Mouse (Mus musculus) midbrain, embryonic 13.5 days (tissue): ENCODE results near the gene Cd160. TPM values are rescaled to one million over a fixed set of nuclear protein-coding genes. Genes with fewer than 3 reads are reported as not detected.

Experiments used
- ATAC-seq: fragments of 200-750 bp; cut with Nextera tagmentation; 2 replicates; pipeline ENCODE4 v1.8.0; 2017; ENCODE audit warnings: mild to moderate bottlenecking, moderate TSS enrichment, moderate library complexity
- H3K27ac ChIP-seq: fragments of 300-500 bp; sonication (generic); 2 replicates; pipeline ENCODE4 v1.5.1; 2015; ENCODE audit warnings: inconsistent platforms, mild to moderate bottlenecking, moderate library complexity
- H3K27me3 ChIP-seq: fragments of 300-500 bp; sonication (generic); 2 replicates; pipeline ENCODE4 v1.6.1; 2015; ENCODE audit warnings: mild to moderate bottlenecking, inconsistent platforms
- H3K36me3 ChIP-seq: fragments of 300-500 bp; sonication (generic); 2 replicates; pipeline ENCODE4 v1.6.1; 2015; ENCODE audit warnings: mild to moderate bottlenecking, inconsistent platforms
- H3K4me1 ChIP-seq: fragments of 300-500 bp; sonication (generic); replicated peaks from 2 replicates; pipeline ENCODE4 v1.6.1; 2015; ENCODE audit warnings: inconsistent platforms
- H3K4me2 ChIP-seq: fragments of 300-500 bp; sonication (generic); replicated peaks from 2 replicates; pipeline ENCODE4 v1.6.1; 2015; ENCODE audit warnings: moderate library complexity, mild to moderate bottlenecking, inconsistent platforms
- H3K4me3 ChIP-seq: fragments of 300-500 bp; sonication (generic); replicated peaks from 2 replicates; pipeline ENCODE4 v1.5.1; 2015; ENCODE audit warnings: mild to moderate bottlenecking, inconsistent platforms
- H3K9ac ChIP-seq: fragments of 300-500 bp; sonication (generic); replicated peaks from 2 replicates; pipeline ENCODE4 v1.6.1; 2015; ENCODE audit warnings: mild to moderate bottlenecking, inconsistent platforms
- H3K9me3 ChIP-seq: fragments of 300-500 bp; sonication (generic); 2 replicates; pipeline ENCODE4 v1.6.1; 2016; ENCODE audit warnings: mild to moderate bottlenecking, inconsistent platforms
- WGBS: fragments of 180-500 bp; shearing (Covaris S2); methylation state at CpG from one replicate; pipeline ENCODE4 v1.1.7; 2015; 5-methylcytosine and 5-hydroxymethylcytosine counted together
- polyA plus RNA-seq: library from polyadenylated mRNA; unstranded; fragments of >200 nt; fragmentation: Nextera tagmentation; extraction: Ambion mirVana; gene quantifications from 2 replicates; pipeline ENCODE4 v1.2.1, GENCODE M21; 2015

Cd160 gene
- polyA plus RNA-seq: 0.14 and 0.17 TPM in 2 replicates

GRCm38 (mm10) chr3:96828984-96829383 lies at the start of gene Cd160, which contains the start of gene Pdzk1:
Cd160 (minus strand) TSS chr3:96829351.
Pdzk1 (plus strand) TSS chr3:96829284.
- Histone ChIP-seq H3K4me3 (no peak within 1 kb of the TSS), H3K27me3 (no peaks in the 10 kb centered on the region), H3K9me3 (no peaks in the 10 kb centered on the region), H3K9ac (no peak within 1 kb of the TSS), H3K4me1 (peaks cover 3% of the 10 kb centered on the region; the same call in 1 of the 2 replicates), H3K27ac (no peak within 1 kb of the TSS), H3K4me2 (no peak within 1 kb of the TSS), H3K36me3 (no peaks in the 10 kb centered on the region)
- WGBS: 78% methylated on average over 1 of the region's 1 CpGs
- ATAC-seq: no peak

GRCm38 (mm10) chr3:96874808-96875571 lies 45.8 kb upstream of the Cd160 start:
- no peaks in the 10 kb centered on the region for H3K27me3 ChIP-seq
- 87% methylated on average over 7 of the region's 7 CpGs for WGBS
- no peak overlapping the region for H3K4me2 ChIP-seq
- H3K4me3 ChIP-seq: no peak overlapping the region
- no peak for ATAC-seq
- H3K27ac ChIP-seq: no peak overlapping the region
- peaks cover 78% of the 10 kb centered on the region for H3K36me3 ChIP-seq
- no peaks in the 10 kb centered on the region for H3K9me3 ChIP-seq
- no peak overlapping the region for H3K9ac ChIP-seq
- H3K4me1 ChIP-seq: no peaks in the 10 kb centered on the region

- no peak overlapping the region for H3K4me2 ChIP-seq
- ATAC-seq: no peak
- H3K9me3 ChIP-seq: no peaks in the 10 kb centered on the region
- WGBS: 98% methylated on average over 8 of the region's 8 CpGs
- no peak overlapping the region for H3K27ac ChIP-seq
- no peak overlapping the region for H3K9ac ChIP-seq
- peaks cover 80% of the 10 kb centered on the region for H3K36me3 ChIP-seq
- no peak overlapping the region for H3K4me3 ChIP-seq
- H3K27me3 ChIP-seq: no peaks in the 10 kb centered on the region
- no peaks in the 10 kb centered on the region for H3K4me1 ChIP-seq
Observed at GRCm38 (mm10) chr3:96872501-96872900, 43.4 kb upstream of the Cd160 start.

GRCm38 (mm10) chr3:96871070-96871469 lies 41.9 kb upstream of the Cd160 start:
- Histone ChIP-seq H3K4me2 (no peak overlapping the region), H3K27ac (no peak overlapping the region), H3K4me1 (no peaks in the 10 kb centered on the region), H3K9ac (no peak overlapping the region), H3K27me3 (no peaks in the 10 kb centered on the region), H3K9me3 (no peaks in the 10 kb centered on the region), H3K36me3 (peaks cover 78% of the 10 kb centered on the region), H3K4me3 (no peak overlapping the region)
- WGBS: 94% methylated on average over 8 of the region's 8 CpGs
- no peak for ATAC-seq

GRCm38 (mm10) chr3:96870270-96870669 lies 41.1 kb upstream of the Cd160 start:
- Histone ChIP-seq H3K4me3 (no peak overlapping the region), H3K27me3 (no peaks in the 10 kb centered on the region), H3K4me2 (no peak overlapping the region), H3K9me3 (no peaks in the 10 kb centered on the region), H3K4me1 (no peaks in the 10 kb centered on the region), H3K36me3 (peaks cover 73% of the 10 kb centered on the region), H3K9ac (no peak overlapping the region), H3K27ac (no peak overlapping the region)
- no peak for ATAC-seq
- 97% methylated on average over 2 of the region's 2 CpGs for WGBS

- Histone ChIP-seq H3K9ac (no peak overlapping the region), H3K9me3 (no peaks in the 10 kb centered on the region), H3K27ac (no peak overlapping the region), H3K4me2 (no peak overlapping the region), H3K4me1 (no peaks in the 10 kb centered on the region), H3K36me3 (peaks cover 63% of the 10 kb centered on the region), H3K4me3 (no peak overlapping the region), H3K27me3 (no peaks in the 10 kb centered on the region)
- ATAC-seq: no peak
- WGBS: 94% methylated on average over 7 of the region's 7 CpGs
Observed at GRCm38 (mm10) chr3:96869091-96869490, 39.9 kb upstream of the Cd160 start.

- Histone ChIP-seq H3K9ac (no peak overlapping the region), H3K36me3 (peaks cover 58% of the 10 kb centered on the region), H3K4me1 (no peaks in the 10 kb centered on the region), H3K27me3 (no peaks in the 10 kb centered on the region), H3K4me3 (no peak overlapping the region), H3K4me2 (no peak overlapping the region), H3K27ac (no peak overlapping the region), H3K9me3 (no peaks in the 10 kb centered on the region)
- 94% methylated on average over 8 of the region's 8 CpGs for WGBS
- no peak for ATAC-seq
Observed at GRCm38 (mm10) chr3:96868566-96868965, 39.4 kb upstream of the Cd160 start.

GRCm38 (mm10) chr3:96867863-96868262 lies 38.7 kb upstream of the Cd160 start:
- no peak for ATAC-seq
- no peak overlapping the region for H3K4me3 ChIP-seq
- no peak overlapping the region for H3K4me2 ChIP-seq
- H3K27me3 ChIP-seq: no peaks in the 10 kb centered on the region
- 89% methylated on average over 3 of the region's 3 CpGs for WGBS
- H3K4me1 ChIP-seq: no peaks in the 10 kb centered on the region
- H3K9ac ChIP-seq: no peak overlapping the region
- peaks cover 51% of the 10 kb centered on the region for H3K36me3 ChIP-seq
- no peak overlapping the region for H3K27ac ChIP-seq
- H3K9me3 ChIP-seq: no peaks in the 10 kb centered on the region

GRCm38 (mm10) chr3:96860498-96860897 lies 31.3 kb upstream of the Cd160 start:
- H3K27ac ChIP-seq: no peak overlapping the region
- H3K4me1 ChIP-seq: no peaks in the 10 kb centered on the region
- H3K9ac ChIP-seq: no peak overlapping the region
- no peaks in the 10 kb centered on the region for H3K27me3 ChIP-seq
- peaks cover 6% of the 10 kb centered on the region; the same call in 1 of the 2 replicates for H3K36me3 ChIP-seq
- H3K9me3 ChIP-seq: no peaks in the 10 kb centered on the region
- no peak overlapping the region for H3K4me3 ChIP-seq
- no peak overlapping the region for H3K4me2 ChIP-seq
- WGBS: 94% methylated on average over 5 of the region's 5 CpGs
- no peak for ATAC-seq

GRCm38 (mm10) chr3:96855833-96856232 lies 26.7 kb upstream of the Cd160 start:
- WGBS: 83% methylated on average over 3 of the region's 3 CpGs
- Histone ChIP-seq H3K9me3 (no peaks in the 10 kb centered on the region), H3K4me2 (no peak overlapping the region), H3K4me3 (no peak overlapping the region), H3K27ac (no peak overlapping the region), H3K36me3 (peaks cover 6% of the 10 kb centered on the region; the same call in 1 of the 2 replicates), H3K4me1 (no peaks in the 10 kb centered on the region), H3K27me3 (no peaks in the 10 kb centered on the region), H3K9ac (no peak overlapping the region)
- no peak for ATAC-seq

GRCm38 (mm10) chr3:96854376-96854775 lies 25.2 kb upstream of the Cd160 start:
- H3K36me3 ChIP-seq: no peaks in the 10 kb centered on the region
- H3K9ac ChIP-seq: no peak overlapping the region
- H3K27ac ChIP-seq: no peak overlapping the region
- no peaks in the 10 kb centered on the region for H3K27me3 ChIP-seq
- no peak for ATAC-seq
- WGBS: 91% methylated on average over 4 of the region's 4 CpGs
- H3K9me3 ChIP-seq: no peaks in the 10 kb centered on the region
- no peak overlapping the region for H3K4me2 ChIP-seq
- H3K4me3 ChIP-seq: no peak overlapping the region
- no peaks in the 10 kb centered on the region for H3K4me1 ChIP-seq

- WGBS: 82% methylated on average over 6 of the region's 6 CpGs
- H3K27me3 ChIP-seq: no peaks in the 10 kb centered on the region
- no peaks in the 10 kb centered on the region for H3K36me3 ChIP-seq
- no peak overlapping the region for H3K4me2 ChIP-seq
- no peaks in the 10 kb centered on the region for H3K9me3 ChIP-seq
- H3K4me3 ChIP-seq: no peak overlapping the region
- H3K4me1 ChIP-seq: no peaks in the 10 kb centered on the region
- ATAC-seq: no peak
- no peak overlapping the region for H3K9ac ChIP-seq
- no peak overlapping the region for H3K27ac ChIP-seq
Observed at GRCm38 (mm10) chr3:96852561-96852960, 23.4 kb upstream of the Cd160 start.
